Mouse (Mus musculus) ovary, adult 10 weeks (tissue): ENCODE results near the gene Olfr485. TPM values are rescaled to one million over a fixed set of nuclear protein-coding genes. Genes with fewer than 3 reads are reported as not detected.

Experiments
- polyA plus RNA-seq: library from polyadenylated mRNA; stranded (reverse); fragments of 350-450 nt; fragmentation: Illumina TruSeq; extraction: RNeasy Lipid Tissue Mini Kit (QIAGEN cat#74804); gene quantifications from one replicate; pipeline ENCODE4 v1.2.3, GENCODE M21; 2014

Gene Olfr485
- polyA plus RNA-seq, result not detected

GRCm38 (mm10) chr7:108159771-108160170 lies at the start of gene Olfr485:
Olfr485 (minus strand) TSS chr7:108159871.

GRCm38 (mm10) chr7:108172642-108173041 lies 13.0 kb upstream of the Olfr485 start, which contains the start of gene Olfr486:
Olfr486 (minus strand) TSS chr7:108172742.

GRCm38 (mm10) chr7:108127349-108127748 lies 32.3 kb downstream of the Olfr485 start, which contains the start of gene Olfr484:
Olfr484 (minus strand) TSS chr7:108127449.

Other genes starting within 250 kb of the Olfr485 start
- gene Olfr473, start 229.4 kb downstream of the Olfr485 start, polyA plus RNA-seq, result not detected
- not detected for gene Olfr474, start 205.2 kb downstream of the Olfr485 start, polyA plus RNA-seq
- not detected for gene Olfr476, start 195.1 kb downstream of the Olfr485 start, polyA plus RNA-seq
- gene Olfr477, start 173.2 kb downstream of the Olfr485 start, polyA plus RNA-seq, result not detected
- gene Olfr478, start 125.9 kb downstream of the Olfr485 start, polyA plus RNA-seq, result not detected
- not detected for gene Olfr479, start 109.2 kb downstream of the Olfr485 start, polyA plus RNA-seq
- gene Olfr480, start 92.5 kb downstream of the Olfr485 start, polyA plus RNA-seq, result not detected
- gene Olfr481, start 80.0 kb downstream of the Olfr485 start, polyA plus RNA-seq, result not detected
- gene Olfr482, start 62.3 kb downstream of the Olfr485 start, polyA plus RNA-seq, result not detected
- gene Olfr483, start 59.0 kb downstream of the Olfr485 start, polyA plus RNA-seq, result not detected
- not detected for gene Olfr484, start 32.4 kb downstream of the Olfr485 start, polyA plus RNA-seq
- gene Olfr486, start 12.9 kb upstream of the Olfr485 start, polyA plus RNA-seq, result not detected
- not detected for gene Olfr487, start 54.8 kb upstream of the Olfr485 start, polyA plus RNA-seq
- not detected for gene Olfr488, start 98.5 kb upstream of the Olfr485 start, polyA plus RNA-seq
- not detected for gene Olfr490, start 129.1 kb upstream of the Olfr485 start, polyA plus RNA-seq
- gene Olfr491, start 153.6 kb upstream of the Olfr485 start, polyA plus RNA-seq, result not detected
- gene Olfr492, start 163.8 kb upstream of the Olfr485 start, polyA plus RNA-seq, result not detected
- gene Olfr493, start 187.1 kb upstream of the Olfr485 start, polyA plus RNA-seq, result not detected
- not detected for gene Olfr494, start 205.5 kb upstream of the Olfr485 start, polyA plus RNA-seq
- gene Olfr495, start 233.3 kb upstream of the Olfr485 start, polyA plus RNA-seq, result not detected